Mouse (Mus musculus) MEL (cell line): ENCODE measurements around the gene Zcchc9. TPM values are rescaled to one million over a fixed set of nuclear protein-coding genes. Genes with fewer than 3 reads are reported as not detected.

Source experiments
- DNase-seq: peaks from one replicate; pipeline ENCODE4 v3.0.0; 2011; ENCODE audit warnings: low read depth, low spot score
- H3K27ac ChIP-seq: 2 replicates; pipeline ENCODE4 v1.5.1; 2012; ENCODE audit warnings: low read depth, mild to moderate bottlenecking, control low read depth, low read length, moderate library complexity; ENCODE audit not compliant: control insufficient read depth
- H3K27me3 ChIP-seq, 2 experiments: fragments of 150-350 bp in 1 of 2; sonication (generic) in 1 of 2; 2 replicates each; pipeline ENCODE4 v1.6.1; 2012; ENCODE audit warnings: low read length in 2 of 2, mild to moderate bottlenecking in 2 of 2, improper control_type of control experiment in 1 of 2, moderate library complexity in 1 of 2; ENCODE audit not compliant: insufficient read depth in 2 of 2, control insufficient read depth in 1 of 2
- H3K36me3 ChIP-seq, 2 experiments: 2 replicates each; pipeline ENCODE4 v1.6.1; 2012 to 2014; ENCODE audit warnings: low read length in 2 of 2, improper control_type of control experiment in 1 of 2, inconsistent platforms in 1 of 2, mild to moderate bottlenecking in 1 of 2; ENCODE audit not compliant: insufficient read depth in 2 of 2, control insufficient read depth in 1 of 2
- H3K4me1 ChIP-seq, 2 experiments: fragments of 150-350 bp in 1 of 2; sonication (generic) in 1 of 2; 2 replicates each; pipeline ENCODE4 v1.6.1; 2012; ENCODE audit warnings: low read length in 2 of 2, improper control_type of control experiment in 1 of 2, mild to moderate bottlenecking in 1 of 2; ENCODE audit not compliant: insufficient read depth in 2 of 2, control insufficient read depth in 1 of 2
- H3K4me3 ChIP-seq, 2 experiments: fragments of 150-350 bp in 1 of 2; sonication (generic) in 1 of 2; 2 replicates each; pipeline ENCODE4 v1.5.1; 2012; ENCODE audit warnings: low read depth in 2 of 2, low read length in 2 of 2, mild to moderate bottlenecking in 2 of 2, moderate library complexity in 2 of 2, control low read depth in 1 of 2, improper control_type of control experiment in 1 of 2; ENCODE audit not compliant: control insufficient read depth in 1 of 2, insufficient read depth in 1 of 2
- H3K79me2 ChIP-seq: 2 replicates; pipeline ENCODE4 v1.6.1; 2012; ENCODE audit warnings: mild to moderate bottlenecking, low read length, moderate library complexity; ENCODE audit not compliant: control insufficient read depth, poor library complexity, insufficient read depth
- H3K9ac ChIP-seq: 2 replicates; pipeline ENCODE4 v1.6.1; 2012; ENCODE audit warnings: low read depth, mild to moderate bottlenecking, control low read depth, low read length, moderate library complexity; ENCODE audit not compliant: control insufficient read depth, poor library complexity, severe bottlenecking
- H3K9me3 ChIP-seq: fragments of 150-350 bp; sonication (generic); replicated peaks from 2 replicates; pipeline ENCODE4 v1.6.1; 2012; ENCODE audit warnings: mild to moderate bottlenecking, low read length, improper control_type of control experiment, moderate library complexity; ENCODE audit not compliant: insufficient read depth
- CTCF ChIP-seq, 3 experiments: IDR thresholded peaks in 2 of 3; conservative IDR thresholded peaks in 1 of 3; 2 replicates each; pipeline ENCODE4 v1.5.1; 2011 to 2012; ENCODE audit warnings: low read length in 3 of 3, low read depth in 2 of 3, mild to moderate bottlenecking in 2 of 3, improper control_type of control experiment in 1 of 3, inconsistent platforms in 1 of 3, mixed read lengths in 1 of 3, moderate library complexity in 1 of 3; ENCODE audit not compliant: control insufficient read depth in 1 of 3, insufficient read depth in 1 of 3, poor library complexity in 1 of 3, severe bottlenecking in 1 of 3
- E2F4 ChIP-seq: IDR thresholded peaks from 2 replicates; pipeline ENCODE4 v1.6.1; 2011; ENCODE audit warnings: low read depth, low read length, improper control_type of control experiment, borderline replicate concordance
- ETS1 ChIP-seq: IDR thresholded peaks from 2 replicates; pipeline ENCODE4 v1.6.1; 2012; ENCODE audit warnings: low read depth, mild to moderate bottlenecking, inconsistent platforms, low read length, improper control_type of control experiment, moderate library complexity
- GABPA ChIP-seq: IDR thresholded peaks from 2 replicates; pipeline ENCODE4 v1.6.1; 2012; ENCODE audit warnings: low read depth, mild to moderate bottlenecking, inconsistent platforms, low read length, improper control_type of control experiment, moderate library complexity
- HCFC1 ChIP-seq: IDR thresholded peaks from 2 replicates; pipeline ENCODE4 v1.6.1; 2012; ENCODE audit warnings: low read depth, mild to moderate bottlenecking, inconsistent platforms, low read length, improper control_type of control experiment, moderate library complexity
- MAFK ChIP-seq: IDR thresholded peaks from 2 replicates; pipeline ENCODE4 v1.6.1; 2011; ENCODE audit warnings: low read depth, mild to moderate bottlenecking, low read length, improper control_type of control experiment, borderline replicate concordance
- MAZ ChIP-seq: IDR thresholded peaks from 2 replicates; pipeline ENCODE4 v1.6.1; 2012; ENCODE audit warnings: low read depth, mild to moderate bottlenecking, inconsistent platforms, low read length, improper control_type of control experiment
- MYB ChIP-seq: IDR thresholded peaks from 2 replicates; pipeline ENCODE4 v1.6.1; 2011; ENCODE audit warnings: mild to moderate bottlenecking, low read depth, low read length, improper control_type of control experiment
- MYC ChIP-seq: IDR thresholded peaks from 2 replicates; pipeline ENCODE4 v1.6.1; 2011; ENCODE audit warnings: low read depth, mild to moderate bottlenecking, low read length, improper control_type of control experiment, moderate library complexity
- NRF1 ChIP-seq: IDR thresholded peaks from 2 replicates; pipeline ENCODE4 v1.6.1; 2014; ENCODE audit warnings: low read depth, mild to moderate bottlenecking, inconsistent platforms, low read length, improper control_type of control experiment, moderate library complexity; ENCODE audit not compliant: poor library complexity, insufficient read depth, severe bottlenecking
- POLR2A ChIP-seq, 2 experiments: IDR thresholded peaks; 2 replicates each; pipeline ENCODE4 v1.6.1; 2011 to 2012; ENCODE audit warnings: low read length in 2 of 2, mild to moderate bottlenecking in 2 of 2, control low read depth in 1 of 2, improper control_type of control experiment in 1 of 2, low read depth in 1 of 2, moderate library complexity in 1 of 2; ENCODE audit not compliant: control insufficient read depth in 1 of 2, insufficient read depth in 1 of 2, poor library complexity in 1 of 2
- POLR2AphosphoS2 ChIP-seq: IDR thresholded peaks from 2 replicates; pipeline ENCODE4 v1.6.1; 2011; ENCODE audit warnings: low read length, improper control_type of control experiment
- RAD21 ChIP-seq: IDR thresholded peaks from 2 replicates; pipeline ENCODE4 v1.6.1; 2011; ENCODE audit warnings: mild to moderate bottlenecking, low read depth, low read length, improper control_type of control experiment
- RCOR1 ChIP-seq: IDR thresholded peaks from 2 replicates; pipeline ENCODE4 v1.6.1; 2012; ENCODE audit warnings: low read depth, mild to moderate bottlenecking, inconsistent platforms, low read length, improper control_type of control experiment
- SIN3A ChIP-seq: IDR thresholded peaks from 2 replicates; pipeline ENCODE4 v1.6.1; 2012; ENCODE audit warnings: low read length, improper control_type of control experiment, inconsistent platforms
- SMC3 ChIP-seq: IDR thresholded peaks from 2 replicates; pipeline ENCODE4 v1.6.1; 2011; ENCODE audit warnings: low read depth, low read length, improper control_type of control experiment
- TAL1 ChIP-seq: IDR thresholded peaks from 2 replicates; pipeline ENCODE4 v1.6.1; 2012; ENCODE audit warnings: mild to moderate bottlenecking, inconsistent platforms, low read length, moderate library complexity, mixed read lengths
- UBTF ChIP-seq: IDR thresholded peaks from 2 replicates; pipeline ENCODE4 v1.6.1; 2012; ENCODE audit warnings: low read depth, mild to moderate bottlenecking, inconsistent platforms, low read length, improper control_type of control experiment, moderate library complexity, borderline replicate concordance; ENCODE audit not compliant: insufficient read depth
- ZC3H11A ChIP-seq: IDR thresholded peaks from 2 replicates; pipeline ENCODE4 v1.6.1; 2012; ENCODE audit warnings: low read depth, mild to moderate bottlenecking, inconsistent platforms, low read length, improper control_type of control experiment
- ZKSCAN1 ChIP-seq: IDR thresholded peaks from 2 replicates; pipeline ENCODE4 v1.6.1; 2012; ENCODE audit warnings: low read depth, mild to moderate bottlenecking, inconsistent platforms, low read length, improper control_type of control experiment, moderate library complexity
- polyA plus RNA-seq, 2 experiments: library from polyadenylated mRNA; stranded (reverse) in 1 of 2; unstranded in 1 of 2; fragments of >175 nt in 1 of 2; fragments of >200 nt in 1 of 2; gene quantifications; 2 replicates each; pipeline versions ENCODE4 v1.2.1 to v1.2.4; 2012; ENCODE audit warnings: low replicate concordance in 2 of 2, low read depth in 1 of 2; ENCODE audit not compliant: insufficient read length in 2 of 2, insufficient read depth in 1 of 2, missing spikeins in 1 of 2
- total RNA-seq: library from RNA; depleted of rRNA; stranded (reverse); fragments of 300-350 nt; gene quantifications from 2 replicates; pipeline ENCODE4 v1.2.3, GENCODE M21; 2012; rRNA removed

Gene Zcchc9
- total and polyA plus RNA-seq, 3 experiments, result 27.5 to 191 (median 37.3) TPM

- Histone ChIP-seq H3K27me3 (no peaks in the 10 kb centered on the region), H3K9me3 (no peaks in the 10 kb centered on the region), H3K4me1 (peaks cover 2 to 10% of the 10 kb centered on the region in 2 experiments; a peak in 3 of 4 replicates), H3K27ac (no peak overlapping the region), H3K9ac (no peak overlapping the region), H3K4me3 (no peak overlapping the region), H3K79me2 (no peaks in the 10 kb centered on the region), H3K36me3 (peaks cover 0 to 14% of the 10 kb centered on the region in 2 experiments; a peak in 2 of 4 replicates)
- TF ChIP-seq UBTF (no peak), E2F4 (no peak), POLR2A (IDR thresholded peaks at IDR 0.05; ENCODE audit: control insufficient read depth in 1 of 2, insufficient read depth in 1 of 2, low read depth in 1 of 2, low read length in 2 of 2, poor library complexity in 1 of 2) (no peak), ZC3H11A (no peak), RCOR1 (no peak), CTCF (IDR thresholded peaks at IDR 0.05 in 2 of 3, conservative IDR thresholded peaks at IDR 0.05 in 1 of 3; ENCODE audit: control insufficient read depth in 1 of 3, insufficient read depth in 1 of 3, low read depth in 2 of 3, low read length in 3 of 3, poor library complexity in 1 of 3, severe bottlenecking in 1 of 3) (no peak), MYC (no peak), ETS1 (no peak), TAL1 (no peak), NRF1 (no peak)
- no peak for DNase-seq
Measured at GRCm38 (mm10) chr13:91749981-91750380, 57.5 kb downstream of the Zcchc9 start.

GRCm38 (mm10) chr13:91748401-91748800, 59.1 kb downstream of the Zcchc9 start:
- no peak for DNase-seq
- H3K79me2 ChIP-seq, result no peaks in the 10 kb centered on the region
- no peak overlapping the region for H3K27ac ChIP-seq
- H3K9ac ChIP-seq, result no peak overlapping the region
- H3K9me3 ChIP-seq, result no peaks in the 10 kb centered on the region
- H3K4me3 ChIP-seq, result no peak overlapping the region
- TF ChIP-seq ZKSCAN1, result no peak
- no peak for TF ChIP-seq ZC3H11A
- TF ChIP-seq UBTF, result no peak
- TF ChIP-seq NRF1, result no peak
- no peak for TF ChIP-seq MAFK
- no peak for TF ChIP-seq HCFC1
- TF ChIP-seq POLR2AphosphoS2, result no peak
- TF ChIP-seq CTCF (IDR thresholded peaks at IDR 0.05 in 2 of 3, conservative IDR thresholded peaks at IDR 0.05 in 1 of 3; ENCODE audit: control insufficient read depth in 1 of 3, insufficient read depth in 1 of 3, low read depth in 2 of 3, low read length in 3 of 3, poor library complexity in 1 of 3, severe bottlenecking in 1 of 3), result no peak
- TF ChIP-seq GABPA, result no peak
- no peak for TF ChIP-seq SIN3A
- TF ChIP-seq RAD21, result no peak
- TF ChIP-seq MAZ, result no peak
- TF ChIP-seq MYB, result no peak
- no peak for TF ChIP-seq SMC3
- no peaks in the 10 kb centered on the region for H3K27me3 ChIP-seq
- H3K4me1 ChIP-seq, result peaks cover 0 to under 1% of the 10 kb centered on the region in 2 experiments; a peak in 3 of 4 replicates
- peaks cover 0 to 2% of the 10 kb centered on the region in 2 experiments; a peak in 1 of 4 replicates for H3K36me3 ChIP-seq

Other genes starting within 250 kb of the Zcchc9 start
- gene Acot12, start 66.2 kb downstream of the Zcchc9 start, total RNA-seq, result not detected in 2 replicates
- gene Acot12, start 66.2 kb downstream of the Zcchc9 start, polyA plus RNA-seq, result under 1 TPM in 1 of 2 experiments, not detected in 1; 0.06 TPM
- gene Ckmt2, start 69.2 kb upstream of the Zcchc9 start, total RNA-seq, result not detected in 2 replicates
- not detected for gene Ckmt2, start 69.2 kb upstream of the Zcchc9 start, polyA plus RNA-seq